In genomic region chr11:113981732-113982503, GRCm38 (mm10) we compare ENCODE assay signal across 10 mouse cellular contexts.
DNase-seq lines count a peak whose midpoint lies in the region; ATAC-seq and TF ChIP-seq lines count a peak whose summit lies in the region.
"Had no signal": no experiment of that assay in that cellular context is flagged by ENCODE, and none has a peak within 500 bp of the region (broad histone marks: within the 10 kb centered on the region; RNA-seq: fewer than 3 reads in every experiment).

No protein-coding gene starts in this region.

- H3K4me3 ChIP-seq in lung, embryonic 14.5 days (ENCODE audit: low read depth, low read length): no peak overlapping the region
- no peak overlapping the region for H3K4me3 ChIP-seq in hindbrain, embryonic 13.5 days
- no peak overlapping the region for H3K4me3 ChIP-seq in neural tube, embryonic 15.5 days (replicated peaks)
- H3K4me3 ChIP-seq: megakaryocyte, embryonic 14.5 days had no signal

- TF ChIP-seq CTCF in lung, embryonic 14.5 days (IDR thresholded peaks at IDR 0.05; ENCODE audit: low read depth): no peak

- H3K27ac ChIP-seq in lung, embryonic 14.5 days (ENCODE audit: low read depth): no peak overlapping the region; the same call in 1 of the 2 replicates
- H3K27ac ChIP-seq in hindbrain, embryonic 13.5 days: peak overlapping the region; percentile 81
- peak overlapping the region; percentile 30 for H3K27ac ChIP-seq in neural tube, embryonic 15.5 days (replicated peaks)

- H3K9ac ChIP-seq in lung, embryonic 14.5 days: no peak overlapping the region
- H3K9ac ChIP-seq in hindbrain, embryonic 13.5 days: no peak overlapping the region
- H3K9ac ChIP-seq in neural tube, embryonic 15.5 days (replicated peaks): no peak overlapping the region

- no peaks in the 10 kb centered on the region for H3K27me3 ChIP-seq in lung, embryonic 14.5 days (ENCODE audit: insufficient read depth, low read length)
- no peaks in the 10 kb centered on the region for H3K27me3 ChIP-seq in hindbrain, embryonic 13.5 days
- H3K27me3 ChIP-seq in neural tube, embryonic 15.5 days (replicated peaks): no peaks in the 10 kb centered on the region

- H3K4me1 ChIP-seq in lung, embryonic 14.5 days (ENCODE audit: insufficient read depth): peaks cover 15% of the 10 kb centered on the region
- H3K4me1 ChIP-seq in hindbrain, embryonic 13.5 days (replicated peaks): peaks cover 62% of the 10 kb centered on the region
- peaks cover 40% of the 10 kb centered on the region for H3K4me1 ChIP-seq in neural tube, embryonic 15.5 days
- H3K4me1 ChIP-seq: megakaryocyte, embryonic 14.5 days had no signal

- no peaks in the 10 kb centered on the region for H3K9me3 ChIP-seq in lung, embryonic 14.5 days (ENCODE audit: low read depth, low read length)
- H3K9me3 ChIP-seq in hindbrain, embryonic 13.5 days: no peaks in the 10 kb centered on the region
- no peaks in the 10 kb centered on the region for H3K9me3 ChIP-seq in neural tube, embryonic 15.5 days (replicated peaks)

- H3K4me2 ChIP-seq in lung, embryonic 14.5 days: no peak overlapping the region
- 0 out of 2 replicates have a peak overlapping the region, but pooled peaks have one; percentile 3 for H3K4me2 ChIP-seq in hindbrain, embryonic 13.5 days
- H3K4me2 ChIP-seq in neural tube, embryonic 15.5 days: no peak overlapping the region

- ATAC-seq in lung, embryonic 14.5 days (ENCODE audit: insufficient read depth): peak; percentile 78
- peak; percentile 86 for ATAC-seq in hindbrain, embryonic 13.5 days (ENCODE audit: low FRiP score)
- peak; percentile 75 for ATAC-seq in neural tube, embryonic 15.5 days (ENCODE audit: low FRiP score)
- ATAC-seq in erythroblast, adult 5-6 weeks (replicated peaks; ENCODE audit: low FRiP score, poor library complexity, severe bottlenecking): no peak

- 21% methylated on average over 7 of the region's 7 CpGs for WGBS in lung, embryonic 14.5 days
- 5% methylated on average over 7 of the region's 7 CpGs for WGBS in hindbrain, embryonic 13.5 days
- 11% methylated on average over 7 of the region's 7 CpGs for WGBS in neural tube, embryonic 15.5 days

- no peaks in the 10 kb centered on the region for H3K36me3 ChIP-seq in lung, embryonic 14.5 days (ENCODE audit: insufficient read depth)
- no peaks in the 10 kb centered on the region for H3K36me3 ChIP-seq in hindbrain, embryonic 13.5 days
- no peaks in the 10 kb centered on the region for H3K36me3 ChIP-seq in neural tube, embryonic 15.5 days

- DNase-seq in cerebellum, postnatal 10 days: peak; percentile 85 to 90
- DNase-seq in cerebellum, postnatal 36 days: no peak
- DNase-seq in lung, embryonic 14.5 days: peak; percentile 86
- no peak for DNase-seq in lung, adult 18-20 months
- DNase-seq in urinary bladder, postnatal 25 days (ENCODE audit: low spot score): no peak
- DNase-seq: kidney, postnatal 14 days had no signal

Comparison
In these comparisons a context has a peak if more than half of its experiments do, and no peak if none do; other contexts are left out.
1. DNase-seq: peak in cerebellum, postnatal 10 days (2 of 2) and lung, embryonic 14.5 days (single experiment); none in cerebellum, postnatal 36 days (0 of 2), lung, adult 18-20 months (0 of 2) and urinary bladder, postnatal 25 days (single experiment).